ENCODE assay signal across 19 mouse cellular contexts in genomic region chr7:117429483-117429882, GRCm38 (mm10). TPM values are rescaled to one million over a fixed set of nuclear protein-coding genes. Genes with fewer than 3 reads are reported as not detected.
A peak's percentile ranks its signal among the peaks of the same experiment; 100 is the strongest.
DNase-seq lines count a peak whose midpoint lies in the region; ATAC-seq and TF ChIP-seq lines count a peak whose summit lies in the region.
"Had no signal": no experiment of that assay in that cellular context is flagged by ENCODE, and none has a peak within 500 bp of the region (broad histone marks: within the 10 kb centered on the region; RNA-seq: fewer than 3 reads in every experiment).

No protein-coding gene starts in this region.

- no peak overlapping the region for H3K9ac ChIP-seq in hindbrain, embryonic 14.5 days
- no peak overlapping the region for H3K9ac ChIP-seq in hindbrain, embryonic 16.5 days (ENCODE audit: low read depth, low read length)
- H3K9ac ChIP-seq in lung, postnatal 0 days (replicated peaks; ENCODE audit: low read depth): no peak overlapping the region
- H3K9ac ChIP-seq: forebrain, embryonic 13.5 days; intestine, embryonic 15.5 days; limb, embryonic 12.5 days; neural tube, embryonic 13.5 days had no signal

- H3K27me3 ChIP-seq in hindbrain, embryonic 14.5 days (ENCODE audit: control insufficient read depth, insufficient read depth, low read length): no peaks in the 10 kb centered on the region
- H3K27me3 ChIP-seq in hindbrain, embryonic 16.5 days (replicated peaks; ENCODE audit: control insufficient read depth, insufficient read depth, low read length): no peaks in the 10 kb centered on the region
- no peaks in the 10 kb centered on the region for H3K27me3 ChIP-seq in lung, postnatal 0 days (replicated peaks; ENCODE audit: insufficient read depth, low read length)
- H3K27me3 ChIP-seq: forebrain, embryonic 13.5 days; intestine, embryonic 15.5 days; limb, embryonic 12.5 days; neural tube, embryonic 13.5 days had no signal

- TF ChIP-seq CTCF in lung, postnatal 0 days (IDR thresholded peaks at IDR 0.05): no peak

- no peak overlapping the region for H3K4me3 ChIP-seq in hindbrain, embryonic 14.5 days (replicated peaks; ENCODE audit: low read length)
- no peak overlapping the region for H3K4me3 ChIP-seq in hindbrain, embryonic 16.5 days (ENCODE audit: low read length)
- no peak overlapping the region for H3K4me3 ChIP-seq in lung, postnatal 0 days (ENCODE audit: low read depth, low read length)
- H3K4me3 ChIP-seq: forebrain, embryonic 13.5 days; intestine, embryonic 15.5 days; limb, embryonic 12.5 days; neural tube, embryonic 13.5 days had no signal

- H3K9me3 ChIP-seq in hindbrain, embryonic 14.5 days (ENCODE audit: control insufficient read depth, low read length): no peaks in the 10 kb centered on the region
- no peaks in the 10 kb centered on the region for H3K9me3 ChIP-seq in hindbrain, embryonic 16.5 days (ENCODE audit: control insufficient read depth, low read length)
- no peaks in the 10 kb centered on the region for H3K9me3 ChIP-seq in lung, postnatal 0 days (ENCODE audit: low read length)
- H3K9me3 ChIP-seq: forebrain, embryonic 13.5 days; intestine, embryonic 15.5 days; limb, embryonic 12.5 days; neural tube, embryonic 13.5 days had no signal

- peak overlapping the region; percentile 26; the same call in 1 of the 2 replicates for H3K27ac ChIP-seq in hindbrain, embryonic 14.5 days
- no peak overlapping the region for H3K27ac ChIP-seq in hindbrain, embryonic 16.5 days (ENCODE audit: low read depth, low read length)
- H3K27ac ChIP-seq in lung, postnatal 0 days (ENCODE audit: low read length): no peak overlapping the region
- H3K27ac ChIP-seq: hindbrain, postnatal 0 days; intestine, embryonic 15.5 days; limb, embryonic 12.5 days; neural tube, embryonic 13.5 days; stomach, postnatal 0 days had no signal

- no peak overlapping the region for H3K4me2 ChIP-seq in hindbrain, embryonic 14.5 days (replicated peaks)
- no peak overlapping the region for H3K4me2 ChIP-seq in hindbrain, embryonic 16.5 days (ENCODE audit: low read length)
- H3K4me2 ChIP-seq in lung, postnatal 0 days (replicated peaks; ENCODE audit: low read depth, low read length): no peak overlapping the region
- H3K4me2 ChIP-seq: forebrain, embryonic 13.5 days; heart, embryonic 11.5 days; intestine, embryonic 15.5 days; limb, embryonic 12.5 days; liver, embryonic 11.5 days; neural tube, embryonic 13.5 days had no signal

- no peak for DNase-seq in hindbrain, embryonic 14.5 days (ENCODE audit: low spot score)
- no peak for DNase-seq in lung, postnatal 0 days (ENCODE audit: low spot score)
- DNase-seq in lung, postnatal 10 days: no peak
- peak; percentile 55 for DNase-seq in CD4-positive, CD25-positive, alpha-beta regulatory T cell, adult 2 months (ENCODE audit: low read depth, low spot score)
- DNase-seq in R1 (ENCODE audit: low read depth, low spot score): peak; percentile 20
- DNase-seq in thymus, postnatal 36 days: no peak
- DNase-seq: cerebellum, adult 18-20 months; cerebellum, postnatal 14 days; gastrocnemius, postnatal 14 days; right cerebral cortex, postnatal 4 days had no signal

- no peak for ATAC-seq in hindbrain, embryonic 14.5 days (ENCODE audit: low FRiP score)
- ATAC-seq in hindbrain, embryonic 16.5 days: no peak
- peak; percentile 58 for ATAC-seq in lung, postnatal 0 days
- ATAC-seq: hindbrain, postnatal 0 days had no signal

- no peaks in the 10 kb centered on the region for H3K36me3 ChIP-seq in hindbrain, embryonic 14.5 days (replicated peaks; ENCODE audit: control insufficient read depth, insufficient read depth)
- no peaks in the 10 kb centered on the region for H3K36me3 ChIP-seq in hindbrain, embryonic 16.5 days (ENCODE audit: control insufficient read depth, insufficient read depth, low read length)
- H3K36me3 ChIP-seq in lung, postnatal 0 days (ENCODE audit: insufficient read depth, low read length): no peaks in the 10 kb centered on the region
- H3K36me3 ChIP-seq: intestine, embryonic 15.5 days; limb, embryonic 12.5 days; neural tube, embryonic 13.5 days had no signal

- H3K4me1 ChIP-seq in hindbrain, embryonic 14.5 days (replicated peaks; ENCODE audit: control insufficient read depth, insufficient read depth, low read length): peaks cover 14% of the 10 kb centered on the region; the same call in 1 of the 2 replicates
- no peaks in the 10 kb centered on the region; the same call in 1 of the 2 replicates for H3K4me1 ChIP-seq in hindbrain, embryonic 16.5 days (ENCODE audit: control insufficient read depth, insufficient read depth, low read depth, low read length)
- H3K4me1 ChIP-seq in lung, postnatal 0 days (ENCODE audit: insufficient read depth, low read depth, low read length): no peaks in the 10 kb centered on the region
- H3K4me1 ChIP-seq: intestine, embryonic 15.5 days; neural tube, embryonic 13.5 days had no signal

- 82% methylated on average over 5 of the region's 5 CpGs for WGBS in hindbrain, embryonic 14.5 days
- WGBS in hindbrain, embryonic 16.5 days: 84% methylated on average over 5 of the region's 5 CpGs
- WGBS in lung, postnatal 0 days: 57% methylated on average over 5 of the region's 5 CpGs

- no peak for TF ChIP-seq EP300 in lung, postnatal 0 days (IDR thresholded peaks at IDR 0.05)

RNA-seq across cellular contexts. Expression of gene Xylt1, which starts 48.7 kb away (rescaled TPM):
- polyA plus RNA-seq in hindbrain, embryonic 14.5 days (2014; fragmentation: Nextera tagmentation; extraction: Ambion mirVana): 4.2 and 4.3 TPM in 2 replicates
- 2.9 TPM in 2 replicates for polyA plus RNA-seq in hindbrain, embryonic 16.5 days (2015; fragmentation: Nextera tagmentation; extraction: Ambion mirVana)
- 0.45 and 0.63 TPM in 2 replicates for polyA plus RNA-seq in lung, postnatal 0 days (2015; fragmentation: Nextera tagmentation; extraction: Ambion mirVana)

Comparison
In these comparisons a context has a peak if more than half of its experiments do, and no peak if none do; other contexts are left out.
1. DNase-seq: peak in CD4-positive, CD25-positive, alpha-beta regulatory T cell, adult 2 months (single experiment) and R1 (single experiment); none in hindbrain, embryonic 14.5 days (single experiment), lung, postnatal 0 days (single experiment), lung, postnatal 10 days (single experiment) and thymus, postnatal 36 days (0 of 2).